Mouse (Mus musculus): ENCODE measurements around the gene Gm6377. TPM values are rescaled to one million over a fixed set of nuclear protein-coding genes. Genes with fewer than 3 reads are reported as not detected.

Gene Gm6377
- polyA plus RNA-seq, 1 experiment from 2014 or later = not detected

DNA sequence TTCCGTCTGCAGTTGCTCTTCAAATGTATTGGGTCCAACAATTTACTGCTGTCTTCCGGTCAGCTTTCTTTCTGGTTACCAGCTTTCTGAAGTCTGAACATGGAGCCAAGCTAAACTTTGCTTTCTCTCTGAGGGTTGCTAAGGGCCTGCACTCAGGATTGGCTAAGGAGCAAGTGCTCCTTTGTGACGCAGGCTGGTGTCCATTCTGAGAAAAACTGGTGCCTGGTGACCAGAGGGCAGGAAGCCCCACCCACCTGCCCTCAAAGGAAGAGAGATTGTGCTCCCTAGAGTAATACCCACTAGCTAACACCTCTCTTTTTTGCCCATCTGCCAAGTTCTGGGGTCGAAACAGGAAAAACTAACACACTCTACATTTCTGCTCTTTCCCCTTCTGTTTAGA, 5.6 kb upstream of the Gm6377 start:
- Histone ChIP-seq H3K36me3 (ENCODE audit: control insufficient read depth, insufficient read depth, low read length) (no peaks in the 10 kb centered on the region), H3K4me3 (ENCODE audit: low read length) (no peak overlapping the region), H3K9me3 (ENCODE audit: control insufficient read depth, low read length) (no peaks in the 10 kb centered on the region), H3K4me2 (ENCODE audit: low read length) (no peak overlapping the region), H3K9ac (ENCODE audit: low read depth, low read length) (no peak overlapping the region), H3K27me3 (replicated peaks; ENCODE audit: control insufficient read depth, insufficient read depth, low read length) (no peaks in the 10 kb centered on the region), H3K4me1 (ENCODE audit: control insufficient read depth, insufficient read depth, low read depth, low read length) (no peaks in the 10 kb centered on the region), H3K27ac (ENCODE audit: low read depth, low read length) (no peak overlapping the region)
- no peak for ATAC-seq
- WGBS = 67% methylated on average over 4 of the region's 4 CpGs

DNA sequence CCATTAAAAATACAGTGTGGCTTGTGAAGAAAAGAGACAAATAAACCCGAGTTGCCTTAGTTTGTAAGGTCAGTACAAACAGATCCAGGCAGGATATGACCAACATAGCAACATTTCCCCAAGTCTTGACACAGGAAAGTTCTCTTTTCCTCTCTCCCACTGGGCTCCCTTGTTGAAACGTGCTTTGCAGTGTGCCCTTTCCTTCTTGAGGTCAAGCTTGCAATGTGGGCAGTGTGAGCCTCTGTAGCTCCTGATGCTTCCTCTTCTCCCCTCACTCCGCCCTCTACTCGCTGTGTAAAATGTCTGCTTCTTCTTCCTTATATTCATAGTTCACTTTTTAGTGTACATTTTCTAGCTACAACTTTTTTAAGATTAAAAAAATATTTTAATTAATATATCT, 5.1 kb upstream of the Gm6377 start:
- Histone ChIP-seq H3K4me3 (ENCODE audit: low read length) (no peak overlapping the region), H3K9me3 (ENCODE audit: control insufficient read depth, low read length) (no peaks in the 10 kb centered on the region), H3K4me1 (ENCODE audit: control insufficient read depth, insufficient read depth, low read depth, low read length) (no peaks in the 10 kb centered on the region), H3K36me3 (ENCODE audit: control insufficient read depth, insufficient read depth, low read length) (no peaks in the 10 kb centered on the region), H3K9ac (ENCODE audit: low read depth, low read length) (no peak overlapping the region), H3K27ac (ENCODE audit: low read depth, low read length) (no peak overlapping the region), H3K27me3 (replicated peaks; ENCODE audit: control insufficient read depth, insufficient read depth, low read length) (no peaks in the 10 kb centered on the region), H3K4me2 (ENCODE audit: low read length) (no peak overlapping the region)
- 61% methylated on average over 4 of the region's 4 CpGs for WGBS
- no peak for ATAC-seq

DNA sequence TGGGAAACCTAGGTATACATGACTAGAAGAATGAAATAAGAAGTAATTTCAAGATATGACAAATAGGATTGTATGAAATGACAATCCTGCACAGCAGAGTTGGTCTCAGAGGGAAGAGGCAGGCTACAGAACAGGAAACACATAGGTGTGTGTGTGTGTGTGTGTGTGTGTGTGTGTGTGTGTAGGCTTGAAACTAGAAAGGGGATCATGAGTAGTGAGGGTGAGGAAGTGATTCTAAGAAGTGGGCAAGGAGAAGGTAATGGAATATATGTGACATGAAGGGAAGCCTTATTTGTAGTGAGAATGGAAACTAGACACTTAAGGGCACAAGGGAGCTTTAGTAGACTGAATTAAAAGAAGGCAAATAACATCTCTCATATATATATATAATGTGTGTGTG, 11.3 kb downstream of the Gm6377 start:
- no peak overlapping the region for H3K4me3 ChIP-seq (ENCODE audit: low read length)
- no peaks in the 10 kb centered on the region for H3K9me3 ChIP-seq (ENCODE audit: control insufficient read depth, low read length)
- H3K27me3 ChIP-seq (replicated peaks; ENCODE audit: control insufficient read depth, insufficient read depth, low read length) = no peaks in the 10 kb centered on the region
- no peak for ATAC-seq
- no peak overlapping the region for H3K9ac ChIP-seq (ENCODE audit: low read depth, low read length)
- H3K27ac ChIP-seq (ENCODE audit: low read depth, low read length) = no peak overlapping the region
- no peaks in the 10 kb centered on the region for H3K36me3 ChIP-seq (ENCODE audit: control insufficient read depth, insufficient read depth, low read length)
- H3K4me1 ChIP-seq (ENCODE audit: control insufficient read depth, insufficient read depth, low read depth, low read length) = no peaks in the 10 kb centered on the region
- H3K4me2 ChIP-seq (ENCODE audit: low read length) = no peak overlapping the region

DNA sequence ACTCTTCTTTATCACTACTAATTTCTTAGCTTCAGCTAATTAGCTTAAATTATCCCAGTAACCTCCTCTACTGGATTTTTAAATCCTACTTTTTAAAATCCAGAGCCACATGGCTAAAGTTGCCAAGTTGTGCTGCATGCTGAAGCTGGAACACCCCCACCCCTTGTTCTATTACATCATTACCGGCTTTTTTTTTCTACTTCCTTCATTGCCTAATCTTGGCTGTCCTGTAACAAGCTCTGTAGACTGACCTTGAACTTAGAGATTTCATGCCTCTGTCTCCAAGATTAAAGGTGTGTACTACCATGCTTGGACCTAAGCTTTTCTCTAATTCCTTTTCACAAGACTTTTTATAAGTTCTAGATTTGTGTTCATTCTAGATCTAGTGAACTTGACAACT, 32.2 kb downstream of the Gm6377 start:
- no peak for ATAC-seq
- 97% methylated on average over 1 of the region's 1 CpGs for WGBS
- Histone ChIP-seq H3K4me2 (ENCODE audit: low read length) (no peak overlapping the region), H3K9me3 (ENCODE audit: control insufficient read depth, low read length) (no peaks in the 10 kb centered on the region), H3K4me1 (ENCODE audit: control insufficient read depth, insufficient read depth, low read depth, low read length) (no peaks in the 10 kb centered on the region), H3K27ac (ENCODE audit: low read depth, low read length) (no peak overlapping the region), H3K27me3 (replicated peaks; ENCODE audit: control insufficient read depth, insufficient read depth, low read length) (no peaks in the 10 kb centered on the region), H3K4me3 (ENCODE audit: low read length) (no peak overlapping the region), H3K36me3 (ENCODE audit: control insufficient read depth, insufficient read depth, low read length) (no peaks in the 10 kb centered on the region), H3K9ac (ENCODE audit: low read depth, low read length) (no peak overlapping the region)

DNA sequence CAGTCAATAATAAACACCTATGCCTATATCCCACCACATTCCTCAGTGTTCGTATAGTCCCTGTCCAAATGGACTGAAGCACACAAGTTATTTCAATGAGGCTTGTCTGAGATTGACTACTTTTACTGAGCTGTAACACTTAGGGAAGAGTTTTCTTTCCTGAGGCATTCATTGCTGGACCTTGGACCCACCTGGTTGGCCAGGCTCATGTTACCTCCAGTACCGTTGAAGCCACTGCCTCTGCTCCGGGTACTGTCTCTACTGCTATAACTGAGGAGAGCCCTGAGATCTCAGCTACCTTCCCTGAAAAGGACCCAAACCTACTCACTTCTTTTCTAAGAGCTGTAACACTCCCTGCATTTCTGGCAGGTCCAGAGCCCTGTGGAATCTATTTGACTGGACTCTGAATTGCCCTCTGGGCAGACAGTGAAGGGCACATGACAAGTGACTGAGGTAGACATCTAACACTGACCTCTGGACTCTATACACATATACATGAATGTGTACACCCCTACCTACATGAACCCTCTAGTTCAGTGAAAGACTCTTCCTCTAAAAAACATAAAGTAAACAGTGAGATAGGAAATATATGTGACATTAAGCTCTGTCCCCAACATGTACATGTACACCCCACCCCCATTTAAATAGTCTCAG, 39.0 kb downstream of the Gm6377 start:
- Histone ChIP-seq H3K9me3 (ENCODE audit: control insufficient read depth, low read length) (no peaks in the 10 kb centered on the region), H3K4me1 (ENCODE audit: control insufficient read depth, insufficient read depth, low read depth, low read length) (no peaks in the 10 kb centered on the region), H3K27me3 (replicated peaks; ENCODE audit: control insufficient read depth, insufficient read depth, low read length) (no peaks in the 10 kb centered on the region), H3K27ac (ENCODE audit: low read depth, low read length) (no peak overlapping the region), H3K9ac (ENCODE audit: low read depth, low read length) (no peak overlapping the region), H3K4me3 (ENCODE audit: low read length) (no peak overlapping the region), H3K4me2 (ENCODE audit: low read length) (no peak overlapping the region), H3K36me3 (ENCODE audit: control insufficient read depth, insufficient read depth, low read length) (no peaks in the 10 kb centered on the region)
- no peak for ATAC-seq
- 94% methylated on average over 3 of the region's 3 CpGs for WGBS

DNA sequence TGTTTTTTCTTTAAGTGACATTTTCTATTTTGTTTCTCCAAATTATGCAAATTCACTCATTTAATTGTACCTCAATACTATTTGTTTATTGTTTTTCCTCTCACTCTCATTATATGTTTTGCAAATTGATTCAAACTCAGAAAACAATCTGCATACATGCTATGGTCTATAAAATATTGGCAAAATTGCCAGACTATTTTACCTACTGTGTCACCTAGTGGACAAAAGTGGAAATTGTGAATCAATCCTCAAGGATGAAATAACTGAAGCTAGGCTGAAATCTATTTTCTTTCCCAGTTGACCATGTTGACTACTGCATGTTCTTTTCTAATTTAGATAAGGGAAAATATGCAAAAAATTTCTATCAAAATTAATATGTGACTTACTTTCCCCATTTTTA, 41.6 kb downstream of the Gm6377 start:
- no peak for ATAC-seq
- Histone ChIP-seq H3K27me3 (replicated peaks; ENCODE audit: control insufficient read depth, insufficient read depth, low read length) (no peaks in the 10 kb centered on the region), H3K27ac (ENCODE audit: low read depth, low read length) (no peak overlapping the region), H3K4me3 (ENCODE audit: low read length) (no peak overlapping the region), H3K36me3 (ENCODE audit: control insufficient read depth, insufficient read depth, low read length) (no peaks in the 10 kb centered on the region), H3K4me1 (ENCODE audit: control insufficient read depth, insufficient read depth, low read depth, low read length) (no peaks in the 10 kb centered on the region), H3K9ac (ENCODE audit: low read depth, low read length) (no peak overlapping the region), H3K4me2 (ENCODE audit: low read length) (no peak overlapping the region), H3K9me3 (ENCODE audit: control insufficient read depth, low read length) (no peaks in the 10 kb centered on the region)

Other genes starting within 250 kb of the Gm6377 start
- 9.6 and 10.1 TPM in 2 replicates for gene Hmgn5, start 183.4 kb upstream of the Gm6377 start, polyA plus RNA-seq (2015; fragmentation: Nextera tagmentation; extraction: Ambion mirVana)
- gene Sh3bgrl, start 101.4 kb upstream of the Gm6377 start, polyA plus RNA-seq (2015; fragmentation: Nextera tagmentation; extraction: Ambion mirVana) = 171 and 181 TPM in 2 replicates